Mouse (Mus musculus) bone marrow macrophage, adult 2 months (primary cell): ENCODE data around the gene Ly6g.
A peak's percentile ranks its signal among the peaks of the same experiment; 100 is the strongest.

Experiments used
- CTCF ChIP-seq: IDR thresholded peaks from 2 replicates; pipeline ENCODE4 v1.5.1; 2012; ENCODE audit warnings: low read depth, mild to moderate bottlenecking, low read length, moderate library complexity
- POLR2A ChIP-seq: IDR thresholded peaks from 2 replicates; pipeline ENCODE4 v1.6.1; 2012; ENCODE audit warnings: mild to moderate bottlenecking, low read depth, low read length, borderline replicate concordance

DNA sequence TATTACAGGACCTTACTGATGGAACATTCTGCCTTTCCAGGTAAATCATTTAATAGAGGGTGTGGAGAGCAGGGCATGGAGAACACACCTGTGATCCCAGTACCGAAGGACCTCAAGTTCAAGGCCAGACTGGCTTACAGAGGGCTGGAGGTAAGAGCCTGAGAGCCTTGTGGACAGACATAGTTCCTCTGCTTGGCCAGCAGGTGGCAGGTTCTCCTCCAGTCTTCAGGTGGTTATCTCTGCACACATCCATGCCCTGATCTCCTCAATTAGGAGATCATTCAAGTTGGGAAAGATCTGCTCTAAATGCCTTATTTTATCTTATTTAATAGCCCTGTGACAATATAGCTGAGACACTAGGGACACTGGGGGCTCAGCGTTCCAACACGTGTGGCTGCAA lies 11.3 kb upstream of the Ly6g start:
- no peak for TF ChIP-seq POLR2A
- 0 out of 2 replicates have a peak, but pooled peaks have one; percentile 8 for TF ChIP-seq CTCF
